Mouse (Mus musculus) cerebellum, adult 8-10 months (tissue): ENCODE measurements around the gene Fhl1.

ENCODE experiments used
- DNase-seq: peaks from one replicate; pipeline ENCODE4 v3.0.0; 2022

Fhl1 gene

GRCm38 (mm10) chrX:56753317-56754289 lies 22.0 kb downstream of the Fhl1 start:
- peak; percentile 37 for DNase-seq

DNA sequence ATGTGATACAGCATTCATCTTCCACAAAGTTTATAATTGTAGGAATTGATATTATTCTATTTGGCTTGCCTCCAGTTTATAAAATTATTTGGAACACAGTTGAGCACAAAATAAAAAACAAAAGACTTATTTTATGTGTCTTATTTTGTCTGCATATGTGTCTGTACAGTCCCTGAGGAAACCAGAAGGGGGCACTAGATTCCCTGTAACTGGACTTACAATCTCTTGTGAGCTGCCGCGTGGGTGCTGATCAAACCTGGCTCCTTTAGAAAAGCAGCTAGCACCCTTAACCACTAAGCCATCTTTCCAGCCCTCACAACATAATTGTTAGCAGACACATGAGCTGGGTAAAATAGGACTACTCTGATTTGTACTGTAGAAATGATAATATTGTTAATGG lies 24.1 kb downstream of the Fhl1 start:
- DNase-seq: peak; percentile 29

GRCm38 (mm10) chrX:56756352-56756751 lies 24.8 kb downstream of the Fhl1 start:
- DNase-seq: no peak

- DNase-seq: no peak
Measured at GRCm38 (mm10) chrX:56760257-56760760, 28.7 kb downstream of the Fhl1 start.

DNA sequence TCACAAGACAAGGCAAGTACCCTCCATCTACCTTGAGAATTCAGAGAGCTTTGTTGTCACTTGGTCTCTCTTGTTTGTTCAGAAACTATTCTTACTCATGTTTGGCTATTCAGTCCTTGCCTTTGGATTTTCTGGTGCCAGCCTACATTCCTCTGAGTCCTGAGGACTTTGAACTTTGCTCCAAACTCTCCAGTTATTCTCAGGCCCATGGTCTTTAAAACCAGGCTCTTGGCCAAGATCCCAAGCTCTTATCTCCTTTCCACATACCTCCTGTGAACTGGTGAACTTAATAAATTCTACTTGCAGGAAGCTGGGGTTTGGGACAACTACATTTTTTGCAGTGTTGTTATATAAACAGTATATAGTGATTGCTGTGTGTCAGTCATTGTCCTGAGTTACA lies 38.3 kb downstream of the Fhl1 start:
- DNase-seq: no peak

GRCm38 (mm10) chrX:56771751-56772150 lies 40.2 kb downstream of the Fhl1 start:
- DNase-seq: no peak

- DNase-seq: no peak
Measured at GRCm38 (mm10) chrX:56773329-56773728, 41.7 kb downstream of the Fhl1 start.

DNA sequence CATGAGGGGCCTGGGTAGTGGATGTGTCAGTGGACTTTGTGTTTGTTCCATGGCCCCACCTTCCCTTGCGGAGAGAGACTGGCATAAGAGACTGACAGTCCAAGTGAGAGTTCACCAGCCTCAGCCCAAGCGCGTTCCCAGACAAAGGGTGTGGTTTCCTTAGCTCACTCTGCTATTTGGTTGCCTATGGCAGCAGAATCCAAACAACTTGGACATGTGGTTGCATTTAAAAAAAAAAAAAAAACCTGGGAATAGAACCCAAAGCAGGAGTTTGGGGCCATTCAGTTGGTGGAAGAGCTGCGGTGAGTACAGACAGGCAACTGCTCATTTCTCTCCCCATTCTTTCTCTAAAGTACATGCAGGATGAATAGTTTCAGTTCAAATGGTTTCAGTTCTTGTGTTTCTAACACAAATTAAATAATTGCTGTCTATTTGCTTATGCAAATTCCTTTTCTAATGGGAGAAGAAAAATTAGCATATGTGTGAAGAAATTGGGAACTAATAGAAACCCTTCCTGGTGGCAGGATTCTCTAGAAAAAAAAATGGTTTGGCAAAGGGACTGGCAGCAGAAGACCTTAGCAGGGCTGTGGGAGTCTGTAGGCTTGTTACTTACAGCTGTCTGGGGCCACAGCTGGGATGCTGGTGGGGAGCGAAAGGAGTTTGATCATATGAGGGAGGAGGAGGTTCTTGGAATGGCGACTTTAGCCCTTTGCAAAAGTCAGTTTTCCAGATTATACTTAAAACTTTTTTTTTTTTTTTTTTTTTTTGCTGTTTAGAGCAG lies 54.9 kb downstream of the Fhl1 start:
- no peak for DNase-seq

DNA sequence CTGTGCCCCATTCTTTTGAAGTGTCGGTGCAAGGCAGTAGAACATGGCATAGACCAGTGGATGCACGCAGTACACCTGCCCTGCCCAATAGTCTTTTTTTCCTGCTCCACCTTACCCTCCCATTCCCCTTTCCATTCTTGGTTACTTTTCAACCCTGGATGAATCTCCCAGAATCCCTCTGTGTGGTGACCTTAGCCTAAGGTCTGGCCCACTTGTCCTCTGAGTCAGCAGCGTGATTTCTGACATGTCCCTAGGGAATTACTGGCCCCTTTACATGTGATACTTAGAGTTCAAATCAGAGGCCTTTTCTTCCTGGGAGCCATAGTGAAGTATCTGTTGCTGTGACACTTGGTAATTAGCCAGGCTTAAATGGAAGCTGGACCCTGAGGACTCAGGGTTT lies 55.9 kb downstream of the Fhl1 start:
- DNase-seq: no peak

DNA sequence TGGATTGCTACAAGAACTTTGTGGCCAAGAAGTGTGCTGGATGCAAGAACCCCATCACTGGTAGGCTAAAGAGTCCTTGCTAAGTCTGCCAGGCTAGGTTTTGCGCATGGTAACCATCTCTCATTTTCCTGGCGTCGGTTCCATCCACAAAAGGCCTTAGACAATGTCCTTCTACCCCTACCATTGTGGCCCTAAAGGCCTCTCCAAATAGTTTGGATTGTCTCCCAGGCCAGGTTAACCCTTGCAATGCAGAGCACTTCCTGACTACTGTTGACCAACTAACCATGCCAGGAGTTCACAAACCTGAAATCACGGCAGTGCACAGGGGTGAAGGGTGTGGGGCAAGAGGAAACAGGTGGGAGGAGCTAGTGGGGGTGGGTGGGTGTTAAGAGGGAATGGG lies 59.0 kb downstream of the Fhl1 start:
- DNase-seq: no peak

GRCm38 (mm10) chrX:56791268-56791667 lies 59.7 kb downstream of the Fhl1 start:
- peak; percentile 53 for DNase-seq

GRCm38 (mm10) chrX:56821765-56822603 lies 90.4 kb downstream of the Fhl1 start, which contains the start of gene Map7d3:
Gene Map7d3 (minus strand): TSS chrX:56822326.
- DNase-seq: no peak

DNA sequence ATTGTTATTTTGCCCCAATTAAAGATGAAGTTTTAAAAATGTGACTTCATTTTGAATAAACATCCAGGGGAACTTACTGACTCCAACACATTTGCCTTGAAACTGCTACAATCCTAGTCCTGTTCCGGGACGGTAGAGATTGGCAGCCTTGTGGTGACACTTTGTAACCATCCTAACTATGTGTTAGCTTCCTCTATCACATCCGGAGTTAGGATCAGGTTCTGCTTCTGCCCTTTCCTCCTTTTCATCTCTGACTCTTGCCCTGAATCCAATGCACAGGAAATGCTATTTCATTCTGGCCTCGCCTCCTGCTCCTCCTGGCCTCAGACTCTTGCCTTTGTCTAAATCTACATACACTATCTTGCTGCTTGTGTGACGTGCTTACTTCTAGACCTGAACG lies 95.9 kb downstream of the Fhl1 start:
- no peak for DNase-seq

DNA sequence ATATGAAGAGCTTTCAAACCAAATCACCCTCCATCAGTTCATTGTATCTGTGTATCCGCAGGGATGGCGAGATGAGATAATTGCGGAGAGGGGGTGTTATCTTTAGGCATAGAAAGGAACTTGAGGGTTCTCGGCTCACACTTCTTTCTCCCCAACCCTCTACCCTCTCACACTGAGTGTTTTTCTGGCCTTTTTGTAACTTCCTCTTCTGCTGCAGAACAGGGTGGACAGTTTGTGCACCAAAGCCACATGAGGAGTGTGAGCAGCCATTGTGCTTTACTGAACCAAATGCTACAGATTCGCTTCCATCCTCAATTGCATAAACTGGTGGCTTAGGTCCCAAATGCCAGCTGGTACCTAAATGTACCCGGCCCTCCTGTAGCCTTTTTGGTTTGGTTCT lies 104.3 kb downstream of the Fhl1 start:
- DNase-seq: no peak

- DNase-seq: peak; percentile 26
Measured at GRCm38 (mm10) chrX:56839369-56839768, 107.8 kb downstream of the Fhl1 start.

GRCm38 (mm10) chrX:56841255-56841654 lies 109.7 kb downstream of the Fhl1 start:
- DNase-seq: no peak
